Mouse (Mus musculus) embryonic facial prominence, embryonic 15.5 days (tissue): ENCODE measurements around the gene Taf1c. TPM values are rescaled to one million over a fixed set of nuclear protein-coding genes. Genes with fewer than 3 reads are reported as not detected.

Source experiments
- ATAC-seq: fragments of 200-750 bp; cut with Nextera tagmentation; 2 replicates; pipeline ENCODE4 v1.8.0; 2017; ENCODE audit warnings: low read depth, moderate TSS enrichment; ENCODE audit not compliant: insufficient number of reproducible peaks, low FRiP score, low TSS enrichment
- H3K27ac ChIP-seq: fragments of 300-500 bp; sonication (generic); replicated peaks from 2 replicates; pipeline ENCODE4 v1.5.1; 2015; ENCODE audit warnings: mild to moderate bottlenecking, inconsistent platforms
- H3K27me3 ChIP-seq: fragments of 300-500 bp; sonication (generic); 2 replicates; pipeline ENCODE4 v1.6.1; 2015; ENCODE audit warnings: inconsistent platforms
- H3K36me3 ChIP-seq: fragments of 300-500 bp; sonication (generic); 2 replicates; pipeline ENCODE4 v1.6.1; 2015; ENCODE audit warnings: mild to moderate bottlenecking, inconsistent platforms
- H3K4me1 ChIP-seq: fragments of 300-500 bp; sonication (generic); 2 replicates; pipeline ENCODE4 v1.6.1; 2015; ENCODE audit warnings: inconsistent platforms
- H3K4me2 ChIP-seq: fragments of 300-500 bp; sonication (generic); replicated peaks from 2 replicates; pipeline ENCODE4 v1.6.1; 2015; ENCODE audit warnings: mild to moderate bottlenecking, inconsistent platforms
- H3K4me3 ChIP-seq: fragments of 300-500 bp; sonication (generic); replicated peaks from 2 replicates; pipeline ENCODE4 v1.5.1; 2015; ENCODE audit warnings: mild to moderate bottlenecking, inconsistent platforms
- H3K9ac ChIP-seq: fragments of 300-500 bp; sonication (generic); 2 replicates; pipeline ENCODE4 v1.6.1; 2015; ENCODE audit warnings: inconsistent platforms
- H3K9me3 ChIP-seq: fragments of 300-500 bp; sonication (generic); replicated peaks from 2 replicates; pipeline ENCODE4 v1.6.1; 2016; ENCODE audit warnings: inconsistent platforms
- WGBS: fragments of 180-500 bp; shearing (Covaris S2); methylation state at CpG from one replicate; pipeline ENCODE4 v1.1.7; 2015; 5-methylcytosine and 5-hydroxymethylcytosine counted together
- polyA plus RNA-seq: library from polyadenylated mRNA; unstranded; fragments of >200 nt; fragmentation: Nextera tagmentation; extraction: Ambion mirVana; gene quantifications from 2 replicates; pipeline ENCODE4 v1.2.1, GENCODE M21; 2015

The Taf1c gene
- polyA plus RNA-seq, 1 experiment from 2014 or later, result 13.3 TPM

DNA sequence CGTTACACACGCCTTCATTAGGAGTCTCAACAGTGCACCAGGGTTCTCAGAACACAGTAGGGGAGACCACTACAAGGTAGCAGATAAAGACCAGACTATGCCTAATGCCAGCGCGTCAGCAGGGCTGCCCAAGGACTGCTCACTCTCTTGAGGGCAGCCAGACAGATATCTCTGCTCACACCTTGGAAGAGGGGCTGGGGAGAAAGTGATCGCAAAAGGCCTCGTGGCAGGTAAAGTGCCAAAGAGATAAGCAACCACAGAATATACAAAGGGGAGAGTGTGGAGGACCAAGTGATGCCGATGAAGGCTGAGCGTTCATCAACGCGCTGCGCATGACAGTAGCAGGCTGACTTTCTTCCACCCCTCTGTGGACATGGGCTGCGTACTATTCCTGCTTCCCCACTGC is 621 bp downstream of the Taf1c start:
- H3K9me3 ChIP-seq, result no peaks in the 10 kb centered on the region
- peaks cover 16% of the 10 kb centered on the region for H3K4me1 ChIP-seq
- H3K27me3 ChIP-seq, result no peaks in the 10 kb centered on the region
- 41% methylated on average over 12 of the region's 12 CpGs for WGBS
- peak overlapping the region; percentile 78 for H3K4me2 ChIP-seq
- H3K4me3 ChIP-seq, result peak overlapping the region; percentile 61
- no peak for ATAC-seq
- H3K36me3 ChIP-seq, result peaks cover 29% of the 10 kb centered on the region
- 0 out of 2 replicates have a peak overlapping the region, but pooled peaks have one; percentile 17 for H3K27ac ChIP-seq
- H3K9ac ChIP-seq, result peak overlapping the region; percentile 59

DNA sequence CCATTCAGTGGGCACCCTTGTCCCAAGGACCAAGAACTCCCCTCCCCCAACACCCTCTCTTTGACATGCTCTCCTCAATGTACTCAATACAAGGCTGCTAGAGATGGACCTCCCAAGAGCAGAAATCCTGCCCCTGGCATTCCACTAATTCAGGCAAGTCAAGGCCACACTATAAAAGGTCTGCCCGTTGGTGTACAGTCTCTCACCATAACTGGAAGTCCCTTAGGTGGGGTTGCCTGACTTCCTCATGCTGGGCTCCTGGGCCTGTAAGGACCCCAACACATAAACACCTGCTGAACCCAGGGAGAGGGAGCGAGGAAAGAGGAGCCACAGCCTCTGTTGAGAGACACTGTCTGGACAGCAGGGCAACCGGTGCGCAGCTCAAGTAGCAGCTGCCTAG is 1.3 kb downstream of the Taf1c start:
- Histone ChIP-seq H3K9me3 (no peaks in the 10 kb centered on the region), H3K9ac (no peak overlapping the region), H3K4me1 (peaks cover 16% of the 10 kb centered on the region), H3K4me3 (peak overlapping the region; percentile 61), H3K27ac (no peak overlapping the region), H3K4me2 (peak overlapping the region; percentile 78), H3K27me3 (no peaks in the 10 kb centered on the region), H3K36me3 (peaks cover 35% of the 10 kb centered on the region)
- no peak for ATAC-seq
- 89% methylated on average over 4 of the region's 4 CpGs for WGBS

DNA sequence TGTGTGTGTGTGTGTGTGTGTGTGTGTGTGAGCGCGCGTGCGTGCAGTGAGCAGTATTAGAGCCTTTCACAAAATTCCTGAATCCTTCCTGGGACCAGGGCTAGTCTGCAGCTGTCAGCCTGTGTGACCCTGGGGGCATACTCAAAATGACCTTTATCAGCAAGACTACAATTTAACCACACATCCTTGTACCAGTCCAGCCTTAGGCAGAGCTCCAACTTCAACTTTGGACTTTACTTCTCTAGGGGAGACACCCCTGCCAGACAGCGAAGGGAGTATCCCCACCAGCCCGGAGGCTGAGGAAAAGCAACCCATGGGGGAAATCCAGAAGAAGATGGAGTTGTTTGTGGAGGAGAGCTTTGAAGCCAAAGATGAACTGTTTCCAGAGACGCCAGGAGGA is 13.6 kb downstream of the Taf1c start:
- Histone ChIP-seq H3K4me2 (no peak overlapping the region), H3K4me3 (no peak overlapping the region), H3K4me1 (no peaks in the 10 kb centered on the region; the same call in 1 of the 2 replicates), H3K27ac (no peak overlapping the region), H3K9ac (no peak overlapping the region), H3K27me3 (no peaks in the 10 kb centered on the region), H3K9me3 (no peaks in the 10 kb centered on the region), H3K36me3 (peaks cover 1% of the 10 kb centered on the region; the same call in 1 of the 2 replicates)
- no peak for ATAC-seq
- 86% methylated on average over 7 of the region's 7 CpGs for WGBS

DNA sequence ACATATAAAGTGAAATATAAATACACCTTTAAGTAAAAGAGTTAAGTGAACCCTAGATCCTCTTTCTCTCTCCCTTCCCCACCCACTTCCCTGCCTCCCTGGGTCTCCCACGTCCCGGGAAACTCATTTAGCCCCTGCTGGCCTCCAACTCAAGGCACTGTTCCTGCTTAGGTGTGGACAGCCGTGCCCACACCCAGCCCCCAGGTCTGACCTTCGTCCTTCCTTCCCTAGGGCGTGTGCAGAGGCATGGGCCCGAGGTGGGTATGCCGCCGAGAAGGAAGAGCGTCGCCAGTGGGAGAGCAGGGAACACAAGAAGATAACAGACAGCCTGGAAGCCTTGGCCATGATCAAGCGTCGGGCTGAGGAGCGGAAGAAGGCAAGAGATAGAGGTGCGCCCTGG is 14.7 kb downstream of the Taf1c start:
- no peak for ATAC-seq

DNA sequence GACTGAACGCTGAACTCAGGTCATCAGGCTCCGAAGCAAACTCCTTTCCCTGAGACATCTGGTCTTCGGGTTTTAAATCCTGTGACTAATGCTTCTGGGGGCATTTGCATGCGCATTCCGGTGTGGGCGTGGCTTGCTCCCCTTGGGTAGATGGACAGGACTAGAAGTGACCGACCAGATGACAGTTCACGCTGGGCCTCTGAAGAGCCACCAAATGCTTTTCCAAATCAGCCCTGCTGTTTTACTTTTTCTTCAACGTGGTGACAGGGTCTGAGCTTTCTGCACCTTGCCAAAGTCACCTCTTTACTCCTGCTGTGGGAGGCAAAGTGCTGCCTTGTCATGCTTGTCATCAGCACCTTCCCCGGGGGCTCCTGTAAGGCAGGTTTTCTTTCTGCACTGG is 16.2 kb downstream of the Taf1c start:
- Histone ChIP-seq H3K27me3 (no peaks in the 10 kb centered on the region), H3K4me1 (peaks cover 5% of the 10 kb centered on the region), H3K4me2 (no peak overlapping the region), H3K4me3 (no peak overlapping the region), H3K9ac (no peak overlapping the region), H3K27ac (no peak overlapping the region), H3K9me3 (no peaks in the 10 kb centered on the region), H3K36me3 (no peaks in the 10 kb centered on the region)
- ATAC-seq, result no peak
- WGBS, result 19% methylated on average over 10 of the region's 10 CpGs

More for the DNA sequence above, 14.7 kb downstream of the Taf1c start:
- Histone ChIP-seq H3K27me3 (no peaks in the 10 kb centered on the region), H3K9ac (no peak overlapping the region), H3K36me3 (no peaks in the 10 kb centered on the region), H3K4me1 (peaks cover 5% of the 10 kb centered on the region), H3K4me2 (no peak overlapping the region), H3K27ac (no peak overlapping the region), H3K4me3 (no peak overlapping the region), H3K9me3 (no peaks in the 10 kb centered on the region)
- 80% methylated on average over 14 of the region's 14 CpGs for WGBS

DNA sequence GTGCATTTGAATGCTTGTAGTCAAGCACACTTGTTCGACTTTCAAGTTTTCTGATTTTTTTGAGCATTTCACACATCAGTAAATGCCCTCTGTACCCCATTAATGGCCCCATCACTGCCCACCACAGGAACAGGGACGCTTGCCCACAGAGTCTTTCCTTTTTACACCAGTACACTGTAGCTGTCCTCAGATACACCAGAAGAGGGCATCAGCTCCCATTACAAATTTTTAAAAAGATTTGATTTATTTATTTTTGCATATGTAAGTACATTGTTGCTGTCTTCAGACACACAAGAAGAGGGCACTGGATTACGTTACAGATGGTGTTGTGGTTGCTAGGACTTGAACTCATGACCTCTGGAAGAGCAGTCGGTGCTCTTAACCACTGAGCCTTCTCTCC is 16.7 kb downstream of the Taf1c start:
- WGBS, result 57% methylated on average over 4 of the region's 4 CpGs
- Histone ChIP-seq H3K4me1 (peaks cover 5% of the 10 kb centered on the region), H3K4me2 (no peak overlapping the region), H3K27me3 (no peaks in the 10 kb centered on the region), H3K36me3 (no peaks in the 10 kb centered on the region), H3K9me3 (no peaks in the 10 kb centered on the region), H3K27ac (no peak overlapping the region), H3K9ac (no peak overlapping the region), H3K4me3 (no peak overlapping the region)
- no peak for ATAC-seq

DNA sequence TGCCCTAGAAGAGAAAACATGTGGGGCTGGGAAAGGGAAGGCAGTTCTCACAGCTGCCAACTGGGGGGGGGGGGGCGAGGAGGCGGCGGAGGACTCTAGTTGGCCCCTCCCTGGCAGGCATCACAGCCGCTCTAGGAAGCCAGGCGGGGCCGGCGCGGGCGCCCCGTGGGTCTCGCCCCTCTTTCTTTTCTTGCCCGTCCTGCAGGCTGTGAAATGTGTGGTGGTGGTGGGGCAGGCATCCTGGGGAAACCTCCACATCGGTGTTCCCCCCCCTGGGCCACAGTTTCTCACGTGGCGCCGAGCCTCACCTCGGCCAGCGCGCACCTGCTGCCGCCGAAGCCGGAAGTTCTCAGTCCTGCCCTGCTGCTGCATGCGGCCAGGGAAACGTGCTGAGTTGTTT is 19.1 kb downstream of the Taf1c start:
- H3K4me3 ChIP-seq, result peak overlapping the region; percentile 37
- H3K27me3 ChIP-seq, result no peaks in the 10 kb centered on the region
- WGBS, result 18% methylated on average over 23 of the region's 24 CpGs
- peak overlapping the region; percentile 61 for H3K4me2 ChIP-seq
- H3K36me3 ChIP-seq, result no peaks in the 10 kb centered on the region
- ATAC-seq, result no peak
- no peak overlapping the region for H3K27ac ChIP-seq
- H3K9ac ChIP-seq, result no peak overlapping the region; the same call in 1 of the 2 replicates
- peaks cover 5% of the 10 kb centered on the region for H3K4me1 ChIP-seq
- no peaks in the 10 kb centered on the region for H3K9me3 ChIP-seq

DNA sequence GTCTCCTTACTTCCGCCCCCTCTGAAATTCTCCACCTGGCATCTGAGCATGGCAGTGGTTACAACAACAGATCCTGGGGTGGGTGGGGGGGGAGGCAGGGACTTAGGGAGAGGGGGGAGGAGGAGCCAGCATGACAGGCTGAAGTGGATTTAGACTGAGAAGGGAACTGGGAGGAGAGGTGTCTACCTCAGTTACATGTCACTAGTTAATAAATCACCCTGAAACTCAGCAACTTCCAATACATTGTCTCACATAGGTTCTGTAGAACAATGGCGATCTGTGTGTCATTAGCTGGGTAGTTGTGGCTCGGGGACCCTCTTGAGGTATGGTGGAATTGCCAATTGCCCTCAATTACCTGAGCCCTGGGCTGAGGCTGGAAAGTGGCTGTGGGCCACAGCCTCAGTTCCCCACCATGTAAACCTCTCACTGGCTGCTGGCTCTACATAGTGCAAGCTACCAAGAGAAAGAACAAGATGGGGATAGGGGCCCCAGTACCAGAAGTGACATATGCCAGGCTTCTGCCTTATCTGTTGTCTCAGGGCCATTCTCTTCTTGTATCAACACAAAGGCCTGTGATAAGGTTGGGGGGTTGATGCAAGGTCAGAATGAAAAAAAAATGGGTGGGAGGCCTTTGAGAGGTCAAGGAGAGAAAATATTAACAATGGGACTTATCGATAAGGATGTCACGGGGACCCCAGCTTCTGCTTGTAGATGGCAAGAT is 24.4 kb downstream of the Taf1c start:
- H3K27ac ChIP-seq, result no peak overlapping the region
- no peak overlapping the region for H3K9ac ChIP-seq
- no peak overlapping the region for H3K4me3 ChIP-seq
- H3K4me1 ChIP-seq, result no peaks in the 10 kb centered on the region
- H3K36me3 ChIP-seq, result no peaks in the 10 kb centered on the region
- no peaks in the 10 kb centered on the region for H3K9me3 ChIP-seq
- H3K27me3 ChIP-seq, result peaks cover 24% of the 10 kb centered on the region
- 87% methylated on average over 5 of the region's 5 CpGs for WGBS
- no peak for ATAC-seq
- H3K4me2 ChIP-seq, result no peak overlapping the region

DNA sequence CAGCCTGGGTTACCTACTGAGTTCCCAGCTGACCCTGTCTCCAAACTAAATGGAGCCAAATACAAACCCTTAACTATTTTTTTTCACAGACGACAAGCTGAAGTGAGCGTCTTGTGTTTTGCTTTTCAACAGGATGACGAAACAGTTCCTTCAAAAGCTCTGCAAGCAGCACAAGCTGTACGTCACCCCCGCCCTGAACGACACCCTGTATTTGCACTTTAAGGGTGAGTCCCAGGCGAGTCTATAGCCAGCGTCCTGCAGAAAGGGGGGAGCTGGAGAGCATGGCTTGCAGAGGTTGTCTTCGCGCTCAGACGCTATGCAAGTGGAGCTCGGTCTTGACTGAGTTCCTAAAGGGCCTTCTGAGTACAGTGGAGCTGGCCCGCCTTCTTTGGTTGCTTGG is 25.9 kb downstream of the Taf1c start:
- Histone ChIP-seq H3K36me3 (no peaks in the 10 kb centered on the region), H3K9ac (no peak overlapping the region), H3K27ac (no peak overlapping the region), H3K4me3 (no peak overlapping the region), H3K9me3 (no peaks in the 10 kb centered on the region), H3K4me2 (no peak overlapping the region), H3K4me1 (peaks cover 4% of the 10 kb centered on the region), H3K27me3 (peaks cover 24% of the 10 kb centered on the region)
- 41% methylated on average over 13 of the region's 13 CpGs for WGBS
- ATAC-seq, result no peak

DNA sequence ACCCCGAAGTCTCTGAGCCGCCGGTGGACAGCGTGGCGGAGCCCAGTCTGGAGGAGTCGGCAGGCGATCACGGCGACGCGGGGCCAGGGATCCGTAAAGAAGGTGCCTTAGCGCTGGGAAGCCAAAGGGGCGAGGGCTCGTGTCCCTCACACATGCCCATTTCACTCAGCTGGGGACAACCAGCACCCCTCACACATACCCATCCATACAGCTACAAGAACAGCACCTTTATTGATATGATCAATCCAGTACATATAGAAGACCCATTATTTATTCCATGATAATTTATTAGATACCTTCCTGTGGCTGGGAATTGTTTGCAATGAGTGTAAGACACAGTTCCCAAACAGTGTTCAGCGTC is 29.7 kb downstream of the Taf1c start:
- 2% methylated on average over 16 of the region's 16 CpGs for WGBS
- H3K4me1 ChIP-seq, result peaks cover 17% of the 10 kb centered on the region
- H3K4me3 ChIP-seq, result peak overlapping the region; percentile 69
- ATAC-seq, result no peak
- no peak overlapping the region for H3K27ac ChIP-seq
- H3K36me3 ChIP-seq, result no peaks in the 10 kb centered on the region
- peak overlapping the region; percentile 91 for H3K4me2 ChIP-seq
- peaks cover 24% of the 10 kb centered on the region for H3K27me3 ChIP-seq
- no peaks in the 10 kb centered on the region for H3K9me3 ChIP-seq
- peak overlapping the region; percentile 29; the same call in 1 of the 2 replicates for H3K9ac ChIP-seq

DNA sequence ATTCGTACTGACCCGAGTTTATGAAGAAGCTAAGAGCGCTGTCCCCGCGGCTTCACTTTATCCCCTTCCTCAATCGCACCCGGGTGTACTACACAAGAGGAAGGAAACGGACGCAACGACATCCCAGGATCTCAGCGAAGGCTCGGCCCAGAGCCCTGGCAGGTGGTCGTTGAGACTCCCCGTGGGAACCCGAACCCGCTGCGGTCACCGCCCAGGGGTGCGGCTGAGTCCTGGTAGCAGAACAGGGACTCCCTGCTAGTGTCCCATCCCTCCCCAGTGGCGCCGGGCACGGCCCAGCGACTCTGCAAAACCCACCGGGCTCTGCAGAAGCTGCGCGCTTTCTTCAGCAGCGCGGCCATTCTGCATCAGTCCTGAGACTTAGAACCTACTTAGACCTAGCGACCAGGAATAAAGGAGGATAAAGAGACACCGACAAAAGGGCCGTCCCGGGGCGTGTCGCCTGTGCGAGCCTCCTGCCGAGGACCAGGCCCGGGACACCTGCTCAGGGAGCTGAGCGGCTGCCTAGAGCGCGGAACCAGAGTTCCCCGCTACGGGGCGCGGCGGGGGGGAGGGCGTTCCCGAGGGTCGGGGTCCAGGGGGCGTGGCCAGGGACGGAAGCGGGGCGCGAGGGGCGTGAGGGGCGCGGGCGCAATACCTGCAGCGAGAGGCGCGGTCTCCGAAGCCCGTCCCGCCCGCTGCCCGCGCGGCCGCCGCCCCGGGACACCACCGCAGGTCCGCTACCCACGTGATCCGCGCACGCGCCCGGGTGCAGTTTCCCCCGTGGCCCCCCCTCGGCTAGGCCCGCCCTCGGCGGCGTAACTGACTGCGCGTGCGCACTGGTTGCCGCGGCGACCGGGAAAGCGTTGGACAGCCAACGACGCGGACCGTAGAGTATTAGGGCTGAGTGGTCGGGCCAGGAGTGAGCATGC is 30.3 kb downstream of the Taf1c start, which contains the start of the genes Hsdl1 and Dnaaf1:
Hsdl1 (minus strand) TSS at position 747 of the 929 bp plus-strand sequence.
Dnaaf1 (plus strand) TSS at position 799 of the 929 bp plus-strand sequence.
- Histone ChIP-seq H3K4me1 (peaks cover 17% of the 10 kb centered on the region), H3K27me3 (peaks cover 24% of the 10 kb centered on the region), H3K9ac (peak within 1 kb of the TSS; percentile 35), H3K9me3 (no peaks in the 10 kb centered on the region), H3K4me2 (peak within 1 kb of the TSS; percentile 91), H3K4me3 (peak within 1 kb of the TSS; percentile 69), H3K36me3 (no peaks in the 10 kb centered on the region), H3K27ac (0 out of 2 replicates have a peak within 1 kb of the TSS, but pooled peaks have one; percentile 24)
- under 1% methylated on average over 97 of the region's 97 CpGs for WGBS
- ATAC-seq, result peak; percentile 78
